Mouse (Mus musculus) hindbrain, embryonic 16.5 days (tissue): Measurements from ENCODE around the gene Rgma. TPM values are rescaled to one million over a fixed set of nuclear protein-coding genes. Genes with fewer than 3 reads are reported as not detected.

Experiments used
- ATAC-seq: fragments of 200-750 bp; cut with Nextera tagmentation; 2 replicates; pipeline ENCODE4 v1.8.0; 2017; ENCODE audit warnings: moderate TSS enrichment, moderate library complexity
- H3K27ac ChIP-seq: fragments of 300-500 bp; sonication (generic); 2 replicates; pipeline ENCODE4 v1.5.1; 2014; ENCODE audit warnings: low read depth, mild to moderate bottlenecking, control low read depth, low read length, moderate library complexity
- H3K27me3 ChIP-seq: fragments of 300-500 bp; sonication (generic); replicated peaks from 2 replicates; pipeline ENCODE4 v1.6.1; 2014; ENCODE audit warnings: low read length; ENCODE audit not compliant: control insufficient read depth, insufficient read depth
- H3K36me3 ChIP-seq: fragments of 300-500 bp; sonication (generic); 2 replicates; pipeline ENCODE4 v1.6.1; 2014; ENCODE audit warnings: mild to moderate bottlenecking, low read length, moderate library complexity, mixed read lengths; ENCODE audit not compliant: control insufficient read depth, insufficient read depth
- H3K4me1 ChIP-seq: fragments of 300-500 bp; sonication (generic); 2 replicates; pipeline ENCODE4 v1.6.1; 2014; ENCODE audit warnings: low read depth, low read length; ENCODE audit not compliant: control insufficient read depth, insufficient read depth
- H3K4me2 ChIP-seq: fragments of 300-500 bp; sonication (generic); 2 replicates; pipeline ENCODE4 v1.6.1; 2014; ENCODE audit warnings: mild to moderate bottlenecking, low read length, control low read depth, moderate library complexity
- H3K4me3 ChIP-seq: fragments of 300-500 bp; sonication (generic); 2 replicates; pipeline ENCODE4 v1.5.1; 2014; ENCODE audit warnings: mild to moderate bottlenecking, low read length, control low read depth, moderate library complexity
- H3K9ac ChIP-seq: fragments of 300-500 bp; sonication (generic); 2 replicates; pipeline ENCODE4 v1.6.1; 2014; ENCODE audit warnings: low read depth, mild to moderate bottlenecking, control low read depth, low read length, moderate library complexity
- H3K9me3 ChIP-seq: fragments of 300-500 bp; sonication (generic); 2 replicates; pipeline ENCODE4 v1.6.1; 2014; ENCODE audit warnings: mild to moderate bottlenecking, low read length, moderate library complexity; ENCODE audit not compliant: control insufficient read depth
- WGBS: fragments of 180-500 bp; shearing (Covaris S2); extraction: QIAGEN DNeasy Blood & Tissue Kit; methylation state at CpG from one replicate; pipeline ENCODE4 v1.1.7; 2014; 5-methylcytosine and 5-hydroxymethylcytosine counted together
- polyA plus RNA-seq: library from polyadenylated mRNA; unstranded; fragments of >200 nt; fragmentation: Nextera tagmentation; extraction: Ambion mirVana; gene quantifications from 2 replicates; pipeline ENCODE4 v1.2.1, GENCODE M21; 2015

Gene Rgma
- polyA plus RNA-seq, 1 experiment from 2014 or later, result 30.9 TPM

DNA sequence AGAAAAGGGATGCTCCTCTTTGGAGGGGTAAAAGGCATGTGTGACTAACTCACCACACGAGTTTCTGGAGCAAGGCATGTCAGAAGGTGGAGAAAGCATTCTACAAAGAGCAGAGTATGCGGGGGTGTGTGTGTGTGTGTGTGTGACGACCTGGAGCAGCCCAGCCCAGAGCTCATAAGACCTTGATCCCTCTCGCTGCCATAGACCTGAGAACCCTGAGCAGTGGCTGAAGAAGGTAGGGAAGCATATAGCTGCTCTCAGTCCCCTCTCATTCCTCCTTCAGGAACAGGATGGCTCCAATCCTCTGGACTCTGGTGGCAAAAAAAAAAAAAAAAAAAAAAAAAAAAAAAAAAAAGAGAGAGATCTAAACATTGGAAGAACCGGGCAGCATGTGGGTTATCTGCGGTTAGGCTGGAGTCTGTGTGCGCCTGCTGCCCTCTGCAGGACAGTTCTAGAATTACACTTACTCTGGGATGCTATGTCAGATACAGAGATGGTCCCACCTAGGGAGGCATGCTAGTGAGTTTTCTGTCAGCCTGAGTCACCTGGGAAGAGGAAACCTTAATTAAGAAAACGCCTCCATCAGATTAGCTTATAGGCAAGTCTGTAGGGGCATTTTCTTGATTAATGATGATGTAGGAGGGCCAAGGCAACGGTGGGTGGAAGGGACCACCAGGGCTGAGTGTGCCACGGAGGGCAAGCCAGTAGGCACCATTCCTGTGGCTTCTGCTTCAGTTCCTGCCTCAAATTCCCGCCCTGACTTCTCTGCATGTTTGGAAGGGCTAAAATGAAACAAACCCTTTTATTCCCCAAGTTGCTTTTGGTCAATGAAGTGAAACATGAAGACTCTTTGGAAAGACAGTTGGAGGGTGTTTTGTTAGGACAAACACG lies 47.2 kb downstream of the Rgma start:
- Histone ChIP-seq H3K4me3 (no peak overlapping the region), H3K27me3 (no peaks in the 10 kb centered on the region), H3K27ac (peak overlapping the region; percentile 32; the same call in 1 of the 2 replicates), H3K4me1 (peaks cover 17% of the 10 kb centered on the region), H3K9me3 (no peaks in the 10 kb centered on the region), H3K36me3 (peaks cover 12% of the 10 kb centered on the region), H3K4me2 (no peak overlapping the region), H3K9ac (no peak overlapping the region)
- ATAC-seq, result peak; percentile 60
- WGBS, result 20% methylated on average over 12 of the region's 12 CpGs

GRCm38 (mm10) chr7:73423236-73423635 lies 47.9 kb downstream of the Rgma start:
- WGBS, result 72% methylated on average over 13 of the region's 13 CpGs
- Histone ChIP-seq H3K36me3 (peaks cover 9% of the 10 kb centered on the region), H3K9me3 (no peaks in the 10 kb centered on the region), H3K27ac (no peak overlapping the region), H3K4me1 (peaks cover 17% of the 10 kb centered on the region), H3K9ac (no peak overlapping the region), H3K4me2 (no peak overlapping the region), H3K27me3 (no peaks in the 10 kb centered on the region), H3K4me3 (no peak overlapping the region)
- ATAC-seq, result no peak

DNA sequence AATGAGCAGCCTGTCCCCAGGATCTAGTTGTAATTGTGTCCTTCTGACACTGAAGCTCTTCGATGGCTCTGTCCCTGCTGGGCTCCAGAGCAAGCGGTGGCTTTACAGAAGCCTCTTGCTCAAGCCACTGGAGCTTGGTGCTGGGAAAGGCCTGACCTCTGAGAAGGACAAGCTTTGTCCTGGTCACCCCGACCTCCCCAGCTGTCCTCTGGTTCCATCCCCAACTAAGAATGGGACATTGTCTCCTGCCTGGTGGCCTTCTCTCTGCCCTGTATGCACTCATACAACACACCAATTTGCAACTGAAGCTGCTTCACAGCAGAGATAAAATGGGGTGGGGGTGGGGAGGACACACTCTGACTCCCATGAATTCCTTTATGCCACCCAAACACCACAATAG lies 48.9 kb downstream of the Rgma start:
- H3K9ac ChIP-seq, result no peak overlapping the region
- WGBS, result 17% methylated on average over 3 of the region's 3 CpGs
- no peaks in the 10 kb centered on the region for H3K9me3 ChIP-seq

DNA sequence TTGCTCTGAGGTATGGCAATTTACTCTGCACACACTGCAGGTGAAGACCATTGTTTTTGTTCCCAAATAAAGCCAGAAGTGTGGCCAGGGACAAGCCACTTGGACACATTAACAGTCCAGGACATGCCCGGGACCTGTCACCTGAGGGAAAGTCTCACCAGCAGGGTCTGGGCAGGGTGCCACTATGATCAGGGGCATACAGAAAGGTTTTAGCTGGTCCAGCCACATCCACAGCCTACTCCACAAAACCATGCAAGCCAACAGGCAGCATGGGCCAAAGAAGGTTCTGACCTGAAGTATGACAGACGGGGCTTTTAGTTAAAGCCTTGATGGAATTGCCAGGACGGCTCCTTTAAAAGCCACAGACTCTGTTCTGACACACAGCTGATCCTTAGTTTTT lies 49.4 kb downstream of the Rgma start:
- Histone ChIP-seq H3K36me3 (peaks cover 21% of the 10 kb centered on the region), H3K27me3 (no peaks in the 10 kb centered on the region), H3K27ac (peak overlapping the region; percentile 57), H3K9ac (no peak overlapping the region), H3K9me3 (no peaks in the 10 kb centered on the region), H3K4me1 (peaks cover 17% of the 10 kb centered on the region), H3K4me3 (no peak overlapping the region), H3K4me2 (no peak overlapping the region)
- 34% methylated on average over 3 of the region's 3 CpGs for WGBS
- 0 out of 2 replicates have a peak, but pooled peaks have one; percentile 12 for ATAC-seq

More for the DNA sequence above, 48.9 kb downstream of the Rgma start:
- ATAC-seq, result no peak
- no peaks in the 10 kb centered on the region for H3K27me3 ChIP-seq
- H3K4me3 ChIP-seq, result no peak overlapping the region
- H3K36me3 ChIP-seq, result peaks cover 17% of the 10 kb centered on the region
- peak overlapping the region; percentile 57 for H3K27ac ChIP-seq
- H3K4me1 ChIP-seq, result peaks cover 17% of the 10 kb centered on the region
- no peak overlapping the region for H3K4me2 ChIP-seq

DNA sequence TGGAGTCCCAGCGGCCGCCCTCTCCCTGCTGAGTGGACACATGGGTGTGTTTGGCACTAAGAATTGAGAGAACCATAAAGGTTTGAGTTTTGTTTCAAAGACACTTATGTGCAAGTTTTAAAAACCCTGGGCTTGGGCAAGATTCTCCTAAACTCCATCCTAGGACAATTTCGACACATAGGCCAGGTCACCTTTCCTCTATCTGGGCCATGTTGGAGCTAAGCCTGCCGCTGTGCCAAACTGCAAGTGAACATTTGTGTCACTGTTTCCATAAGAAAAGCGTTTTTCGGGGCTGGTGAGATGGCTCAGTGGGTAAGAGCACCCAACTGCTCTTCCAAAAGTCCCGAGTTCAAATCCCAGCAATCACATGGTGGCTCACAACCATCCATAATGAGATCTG lies 50.1 kb downstream of the Rgma start:
- Histone ChIP-seq H3K27me3 (no peaks in the 10 kb centered on the region), H3K4me3 (no peak overlapping the region), H3K9ac (no peak overlapping the region), H3K4me1 (peaks cover 17% of the 10 kb centered on the region), H3K36me3 (peaks cover 22% of the 10 kb centered on the region), H3K27ac (peak overlapping the region; percentile 57; the same call in 1 of the 2 replicates), H3K4me2 (no peak overlapping the region), H3K9me3 (no peaks in the 10 kb centered on the region)
- no peak for ATAC-seq
- WGBS, result 91% methylated on average over 7 of the region's 7 CpGs

- H3K4me2 ChIP-seq, result no peak overlapping the region
- H3K4me1 ChIP-seq, result peaks cover 17% of the 10 kb centered on the region
- H3K4me3 ChIP-seq, result no peak overlapping the region
- no peaks in the 10 kb centered on the region for H3K27me3 ChIP-seq
- H3K9me3 ChIP-seq, result no peaks in the 10 kb centered on the region
- no peak overlapping the region for H3K27ac ChIP-seq
- 64% methylated on average over 3 of the region's 3 CpGs for WGBS
- H3K36me3 ChIP-seq, result peaks cover 22% of the 10 kb centered on the region
- ATAC-seq, result no peak
- H3K9ac ChIP-seq, result no peak overlapping the region
Observed at GRCm38 (mm10) chr7:73426235-73426634, 50.9 kb downstream of the Rgma start.

GRCm38 (mm10) chr7:73426752-73427386 lies 51.6 kb downstream of the Rgma start:
- H3K9me3 ChIP-seq, result no peaks in the 10 kb centered on the region
- no peak overlapping the region for H3K27ac ChIP-seq
- H3K4me3 ChIP-seq, result no peak overlapping the region
- WGBS, result 87% methylated on average over 8 of the region's 8 CpGs
- H3K9ac ChIP-seq, result no peak overlapping the region
- H3K27me3 ChIP-seq, result no peaks in the 10 kb centered on the region
- peaks cover 22% of the 10 kb centered on the region for H3K36me3 ChIP-seq
- no peak for ATAC-seq
- peaks cover 11% of the 10 kb centered on the region for H3K4me1 ChIP-seq
- no peak overlapping the region for H3K4me2 ChIP-seq

DNA sequence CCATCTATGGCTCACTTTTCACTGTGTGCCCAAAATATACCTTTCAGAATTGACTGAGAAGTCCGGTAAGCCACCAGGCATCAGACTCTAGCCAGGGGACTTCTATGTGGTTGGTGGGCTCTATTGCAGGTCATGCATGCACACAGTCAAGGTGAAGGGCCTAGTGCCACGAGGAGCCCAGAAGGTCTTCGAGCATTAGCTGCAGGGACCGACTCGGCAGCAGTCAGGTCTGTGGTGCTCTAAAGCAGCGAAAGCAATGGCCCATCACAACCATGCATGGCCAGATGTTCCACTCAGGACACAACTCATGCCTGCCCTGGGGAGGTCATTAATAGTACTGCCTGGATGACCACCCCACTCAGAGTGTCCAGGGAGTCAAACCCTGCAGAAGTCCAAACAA lies 52.5 kb downstream of the Rgma start:
- Histone ChIP-seq H3K9me3 (no peaks in the 10 kb centered on the region), H3K4me1 (peaks cover 8% of the 10 kb centered on the region), H3K9ac (no peak overlapping the region), H3K27me3 (no peaks in the 10 kb centered on the region), H3K27ac (no peak overlapping the region), H3K4me2 (no peak overlapping the region), H3K36me3 (peaks cover 22% of the 10 kb centered on the region), H3K4me3 (no peak overlapping the region)
- 95% methylated on average over 6 of the region's 6 CpGs for WGBS
- no peak for ATAC-seq

DNA sequence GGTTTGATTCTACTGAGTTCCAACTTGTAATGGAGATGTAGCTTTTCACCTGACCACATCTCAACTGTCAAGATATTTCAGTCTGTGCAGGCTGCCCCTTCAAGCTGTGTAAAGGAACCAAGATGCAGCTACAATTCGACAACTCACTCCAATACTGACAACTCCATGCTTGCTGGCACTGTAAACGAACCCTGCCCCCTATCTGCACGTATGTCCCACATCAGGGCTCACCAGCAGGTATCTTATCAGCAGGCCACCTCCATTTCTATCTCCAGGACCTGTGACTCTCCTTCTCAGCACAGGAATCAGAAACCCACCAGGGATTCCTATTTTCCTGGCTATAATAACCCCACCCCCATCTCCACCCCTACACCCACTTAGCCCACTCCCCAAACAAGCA lies 53.2 kb downstream of the Rgma start:
- H3K27ac ChIP-seq, result no peak overlapping the region
- 90% methylated on average over 3 of the region's 3 CpGs for WGBS
- no peak overlapping the region for H3K4me3 ChIP-seq
- H3K9ac ChIP-seq, result no peak overlapping the region
- H3K4me2 ChIP-seq, result no peak overlapping the region
- H3K4me1 ChIP-seq, result peaks cover 6% of the 10 kb centered on the region
- no peaks in the 10 kb centered on the region for H3K27me3 ChIP-seq
- H3K36me3 ChIP-seq, result peaks cover 22% of the 10 kb centered on the region
- no peaks in the 10 kb centered on the region for H3K9me3 ChIP-seq
- ATAC-seq, result no peak
